Mouse (Mus musculus) intestine, embryonic 14.5 days (tissue): ENCODE measurements at regions not wholly inside any gene's neighbourhood (a gene's known extent, or its start where the extent isn't known, plus 50 kb on each side); places are given as distances from the start of the nearest gene placed in this dataset.

ENCODE experiments used
- ATAC-seq: fragments of 200-750 bp; cut with Nextera tagmentation; replicated peaks from 2 replicates; pipeline ENCODE4 v1.8.0; 2017; ENCODE audit warnings: low read depth, moderate number of reproducible peaks, moderate TSS enrichment, moderate library complexity; ENCODE audit not compliant: low FRiP score, low TSS enrichment
- DNase-seq: peaks from one replicate; pipeline ENCODE4 v3.0.0-alpha.2; 2018; ENCODE audit warnings: low spot score
- H3K27ac ChIP-seq: fragments of 300-500 bp; sonication (generic); 2 replicates; pipeline ENCODE4 v1.5.1; 2014; ENCODE audit warnings: low read depth, mild to moderate bottlenecking, control low read depth
- H3K27me3 ChIP-seq: fragments of 300-500 bp; sonication (generic); replicated peaks from 2 replicates; pipeline ENCODE4 v1.6.1; 2014; ENCODE audit warnings: low read length, control low read depth; ENCODE audit not compliant: control insufficient read depth, insufficient read depth
- H3K36me3 ChIP-seq: fragments of 300-500 bp; sonication (generic); 2 replicates; pipeline ENCODE4 v1.6.1; 2014; ENCODE audit warnings: low read length, control low read depth; ENCODE audit not compliant: control insufficient read depth, insufficient read depth
- H3K4me1 ChIP-seq: fragments of 300-500 bp; sonication (generic); replicated peaks from 2 replicates; pipeline ENCODE4 v1.6.1; 2014; ENCODE audit warnings: low read length, control low read depth, mixed read lengths; ENCODE audit not compliant: control insufficient read depth, insufficient read depth
- H3K4me2 ChIP-seq: fragments of 300-500 bp; sonication (generic); 2 replicates; pipeline ENCODE4 v1.6.1; 2014; ENCODE audit warnings: low read length
- H3K4me3 ChIP-seq: fragments of 300-500 bp; sonication (generic); 2 replicates; pipeline ENCODE4 v1.5.1; 2014; ENCODE audit warnings: low read depth, low read length, control low read depth, mixed read lengths
- H3K9ac ChIP-seq: fragments of 300-500 bp; sonication (generic); 2 replicates; pipeline ENCODE4 v1.6.1; 2014; ENCODE audit warnings: mild to moderate bottlenecking, low read length
- H3K9me3 ChIP-seq: fragments of 300-500 bp; sonication (generic); 2 replicates; pipeline ENCODE4 v1.6.1; 2016; ENCODE audit warnings: low read length, control low read depth; ENCODE audit not compliant: control insufficient read depth
- WGBS: fragments of 180-500 bp; shearing (Covaris S2); extraction: QIAGEN DNeasy Blood & Tissue Kit; methylation state at CpG from one replicate; pipeline ENCODE4 v1.1.7; 2014; 5-methylcytosine and 5-hydroxymethylcytosine counted together

GRCm38 (mm10) chr19:56077491-56077890 lies 209.4 kb upstream of the Habp2 start:
- no peaks in the 10 kb centered on the region for H3K4me1 ChIP-seq
- no peak overlapping the region for H3K4me3 ChIP-seq
- H3K9me3 ChIP-seq: no peaks in the 10 kb centered on the region
- H3K27ac ChIP-seq: no peak overlapping the region
- H3K36me3 ChIP-seq: no peaks in the 10 kb centered on the region
- ATAC-seq (no peak), DNase-seq (no peak)
- 70% methylated on average over 8 of the region's 8 CpGs for WGBS
- H3K4me2 ChIP-seq: no peak overlapping the region
- H3K27me3 ChIP-seq: no peaks in the 10 kb centered on the region
- H3K9ac ChIP-seq: no peak overlapping the region

GRCm38 (mm10) chr19:56086413-56087083 lies 200.4 kb upstream of the Habp2 start:
- Histone ChIP-seq H3K36me3 (no peaks in the 10 kb centered on the region), H3K4me2 (no peak overlapping the region), H3K27ac (no peak overlapping the region), H3K4me1 (no peaks in the 10 kb centered on the region), H3K27me3 (no peaks in the 10 kb centered on the region), H3K9me3 (peaks cover 13% of the 10 kb centered on the region; the same call in 1 of the 2 replicates), H3K4me3 (no peak overlapping the region), H3K9ac (no peak overlapping the region)
- 78% methylated on average over 7 of the region's 7 CpGs for WGBS
- no peak for DNase-seq
- ATAC-seq: no peak

GRCm38 (mm10) chr19:56087127-56087526 lies 199.8 kb upstream of the Habp2 start:
- Histone ChIP-seq H3K4me3 (no peak overlapping the region), H3K9ac (no peak overlapping the region), H3K4me1 (no peaks in the 10 kb centered on the region), H3K27me3 (no peaks in the 10 kb centered on the region), H3K27ac (no peak overlapping the region), H3K4me2 (no peak overlapping the region), H3K9me3 (peaks cover 13% of the 10 kb centered on the region; the same call in 1 of the 2 replicates), H3K36me3 (no peaks in the 10 kb centered on the region)
- whole genome bisulfite sequencing: 76% methylated on average over 6 of the region's 6 CpGs
- no peak for DNase-seq
- no peak for ATAC-seq

- H3K36me3 ChIP-seq: no peaks in the 10 kb centered on the region
- no peak overlapping the region for H3K9ac ChIP-seq
- no peaks in the 10 kb centered on the region for H3K4me1 ChIP-seq
- no peak for ATAC-seq
- no peaks in the 10 kb centered on the region for H3K27me3 ChIP-seq
- H3K9me3 ChIP-seq: no peaks in the 10 kb centered on the region
- H3K4me3 ChIP-seq: no peak overlapping the region
- no peak overlapping the region for H3K27ac ChIP-seq
- H3K4me2 ChIP-seq: no peak overlapping the region
- DNase-seq: no peak
- 81% methylated on average over 17 of the region's 17 CpGs for WGBS
These were observed 197.1 kb upstream of the Habp2 start for GRCm38 (mm10) chr19:56089795-56090375.

GRCm38 (mm10) chr19:56091581-56091980 lies 195.4 kb upstream of the Habp2 start:
- Histone ChIP-seq H3K27me3 (no peaks in the 10 kb centered on the region), H3K27ac (no peak overlapping the region), H3K4me1 (peaks cover 5% of the 10 kb centered on the region; the same call in 1 of the 2 replicates), H3K9me3 (no peaks in the 10 kb centered on the region), H3K4me2 (no peak overlapping the region), H3K36me3 (no peaks in the 10 kb centered on the region), H3K9ac (no peak overlapping the region), H3K4me3 (no peak overlapping the region)
- ATAC-seq (no peak), DNase-seq (no peak)
- 94% methylated on average over 5 of the region's 5 CpGs for WGBS

GRCm38 (mm10) chr19:56095873-56096272 lies 191.1 kb upstream of the Habp2 start:
- no peaks in the 10 kb centered on the region for H3K27me3 ChIP-seq
- no peak overlapping the region for H3K4me3 ChIP-seq
- 0 out of 2 replicates have a peak, but pooled peaks cover 2% of the 10 kb centered on the region for H3K9me3 ChIP-seq
- peaks cover 5% of the 10 kb centered on the region; the same call in 1 of the 2 replicates for H3K4me1 ChIP-seq
- H3K9ac ChIP-seq: no peak overlapping the region
- H3K36me3 ChIP-seq: no peaks in the 10 kb centered on the region
- DNase-seq (no peak), ATAC-seq (no peak)
- 35% methylated on average over 6 of the region's 6 CpGs for whole genome bisulfite sequencing
- H3K4me2 ChIP-seq: no peak overlapping the region
- no peak overlapping the region for H3K27ac ChIP-seq

GRCm38 (mm10) chr19:56099725-56100124 lies 187.2 kb upstream of the Habp2 start:
- Histone ChIP-seq H3K4me1 (peaks cover 5% of the 10 kb centered on the region; the same call in 1 of the 2 replicates), H3K4me2 (no peak overlapping the region), H3K27me3 (no peaks in the 10 kb centered on the region), H3K36me3 (no peaks in the 10 kb centered on the region), H3K4me3 (no peak overlapping the region), H3K9ac (no peak overlapping the region), H3K9me3 (0 out of 2 replicates have a peak, but pooled peaks cover 2% of the 10 kb centered on the region), H3K27ac (no peak overlapping the region)
- 85% methylated on average over 9 of the region's 9 CpGs for WGBS
- no peak for DNase-seq
- no peak for ATAC-seq

- Histone ChIP-seq H3K4me3 (no peak overlapping the region), H3K9ac (no peak overlapping the region), H3K27me3 (no peaks in the 10 kb centered on the region), H3K36me3 (no peaks in the 10 kb centered on the region), H3K4me1 (peaks cover 5% of the 10 kb centered on the region; the same call in 1 of the 2 replicates), H3K4me2 (no peak overlapping the region), H3K27ac (no peak overlapping the region), H3K9me3 (0 out of 2 replicates have a peak, but pooled peaks cover 2% of the 10 kb centered on the region)
- DNase-seq (no peak), ATAC-seq (no peak)
- 70% methylated on average over 4 of the region's 4 CpGs for WGBS
These were observed 186.6 kb upstream of the Habp2 start for GRCm38 (mm10) chr19:56100131-56100872.
